Mouse (Mus musculus) right cerebral cortex, adult 18-20 months (tissue): ENCODE data around the gene Olfr429.
"Not testable (repeated sequence)": the region's sequence is repeated elsewhere in the genome, so short reads cannot be mapped to it uniquely, and the experiment has no call there.

Experiments
- DNase-seq: peaks from one replicate; pipeline ENCODE4 v3.0.0; 2022; ENCODE audit warnings: mixed read lengths

Gene Olfr429

DNA sequence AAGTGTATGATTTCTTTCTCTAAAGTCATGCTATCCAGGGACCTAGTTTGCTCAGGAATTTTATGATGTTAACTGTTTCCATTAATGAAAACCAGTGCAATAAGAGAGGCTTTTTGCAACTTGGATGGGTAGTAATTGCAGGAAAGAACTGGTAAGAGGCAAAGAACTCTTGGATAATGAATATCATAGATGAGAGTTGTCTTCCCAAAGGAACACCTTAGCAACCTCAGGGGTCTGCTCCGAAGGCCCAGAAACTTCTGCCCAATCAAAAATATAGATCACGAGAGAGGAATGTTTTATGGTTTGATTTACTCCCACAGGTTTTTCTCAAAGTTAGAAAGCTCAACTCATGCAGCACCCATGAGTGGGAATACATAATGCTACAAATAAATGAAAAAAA lies at the start of gene Olfr429:
Olfr429 (plus strand) TSS at position 301 of the 400 bp plus-strand sequence.
- no peak for DNase-seq

DNA sequence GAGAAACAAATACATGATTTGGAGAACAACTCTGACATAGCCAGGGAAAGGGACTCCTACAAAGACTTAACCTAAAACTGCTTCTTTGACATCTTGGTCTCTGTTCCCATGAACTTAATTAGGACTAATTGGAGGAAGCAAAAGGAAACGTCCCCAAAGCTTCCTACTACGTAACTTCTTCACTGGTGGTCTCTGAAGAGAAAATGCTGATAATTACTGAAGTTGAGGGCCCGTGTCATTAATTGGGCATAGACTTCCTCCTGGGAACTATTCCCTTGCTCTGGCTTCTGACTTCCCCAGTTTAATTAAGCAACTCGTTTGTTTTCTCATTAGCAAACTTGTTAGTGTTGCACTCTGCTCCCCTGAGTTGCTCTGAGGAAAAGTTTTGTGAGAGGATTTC lies 48.3 kb upstream of the Olfr429 start:
- DNase-seq = no peak

DNA sequence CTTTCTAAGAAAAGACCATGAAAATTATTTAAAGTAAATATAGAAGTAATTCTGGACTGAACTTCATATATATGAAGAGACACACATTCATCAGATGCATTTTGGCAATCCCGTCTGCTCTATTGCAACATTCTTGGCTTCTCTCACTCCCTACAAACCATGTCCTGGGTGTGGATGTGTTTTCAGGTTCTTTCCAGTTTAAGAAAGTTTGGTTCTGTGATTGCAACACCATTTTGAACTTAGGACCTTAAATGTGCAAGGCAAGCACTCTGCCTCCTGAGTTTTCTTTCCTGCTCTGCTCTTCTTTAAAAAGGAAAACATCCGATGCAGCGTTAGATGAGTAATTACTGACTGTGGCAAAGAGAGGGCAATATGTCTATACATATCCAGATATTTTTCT lies 45.7 kb upstream of the Olfr429 start:
- no peak for DNase-seq

DNA sequence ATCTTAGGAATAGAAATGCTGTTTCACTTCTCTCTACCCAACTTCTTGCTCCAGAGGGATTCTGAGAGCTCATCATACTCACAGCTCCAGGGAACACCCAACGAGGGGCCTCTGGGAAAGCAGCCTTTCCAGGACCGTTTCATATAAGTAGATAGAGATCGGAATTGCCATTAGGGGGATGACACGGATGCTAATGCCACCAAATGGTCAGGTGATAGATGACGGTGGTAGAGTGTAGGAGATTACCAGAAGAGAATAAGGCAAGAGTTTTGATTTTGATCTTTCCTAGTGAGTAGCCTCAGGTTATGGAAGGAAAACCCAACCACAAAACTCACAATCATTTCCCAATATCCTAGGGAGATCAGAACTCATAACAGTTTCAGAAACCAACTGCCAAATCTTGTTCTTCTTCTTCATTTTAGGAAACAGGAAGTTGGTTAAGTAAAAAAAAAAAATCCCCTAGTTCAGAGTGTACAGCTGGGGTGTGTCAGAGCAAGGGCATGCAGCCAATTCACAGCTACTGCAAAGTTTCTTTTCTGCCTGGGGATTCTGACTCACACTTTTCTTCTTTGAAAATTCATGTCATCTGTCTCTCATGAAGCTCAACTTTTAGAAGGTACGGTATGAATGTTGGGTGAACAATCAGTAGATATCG lies 43.5 kb upstream of the Olfr429 start, which contains the start of gene Olfr433:
Olfr433 (plus strand) TSS at position 183 of the 655 bp plus-strand sequence.
- peak; percentile 7 for DNase-seq

DNA sequence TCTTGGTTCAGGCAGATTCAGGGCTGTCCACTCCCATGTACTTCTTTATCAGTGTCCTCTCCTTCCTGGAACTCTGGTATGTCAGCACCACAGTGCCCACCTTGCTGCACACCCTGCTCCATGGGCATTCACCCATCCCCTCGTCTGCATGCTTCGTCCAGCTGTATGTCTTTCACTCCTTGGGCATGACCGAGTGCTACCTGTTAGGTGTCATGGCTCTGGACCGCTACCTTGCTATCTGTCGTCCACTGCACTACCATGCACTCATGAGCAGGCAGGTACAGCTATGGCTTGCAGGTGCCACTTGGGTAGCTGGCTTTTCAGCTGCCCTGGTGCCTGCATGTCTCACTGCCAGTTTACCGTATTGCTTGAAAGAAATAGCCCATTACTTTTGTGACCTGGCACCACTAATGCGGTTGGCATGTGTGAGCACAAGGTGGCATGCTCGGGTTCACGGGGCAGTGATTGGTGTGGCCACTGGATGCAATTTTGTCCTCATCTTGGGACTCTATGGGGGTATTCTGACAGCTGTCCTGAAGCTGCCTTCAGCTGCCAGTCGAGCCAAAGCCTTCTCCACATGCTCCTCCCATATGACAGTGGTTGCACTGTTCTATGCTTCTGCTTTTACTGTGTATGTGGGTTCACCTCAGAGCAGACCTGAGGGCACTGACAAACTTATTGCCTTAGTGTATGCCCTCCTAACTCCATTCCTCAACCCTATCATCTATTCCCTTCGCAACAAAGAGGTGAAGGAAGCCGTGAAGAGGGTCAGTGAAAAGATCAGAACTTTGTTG lies 41.8 kb upstream of the Olfr429 start:
- DNase-seq = not testable (repeated sequence)

DNA sequence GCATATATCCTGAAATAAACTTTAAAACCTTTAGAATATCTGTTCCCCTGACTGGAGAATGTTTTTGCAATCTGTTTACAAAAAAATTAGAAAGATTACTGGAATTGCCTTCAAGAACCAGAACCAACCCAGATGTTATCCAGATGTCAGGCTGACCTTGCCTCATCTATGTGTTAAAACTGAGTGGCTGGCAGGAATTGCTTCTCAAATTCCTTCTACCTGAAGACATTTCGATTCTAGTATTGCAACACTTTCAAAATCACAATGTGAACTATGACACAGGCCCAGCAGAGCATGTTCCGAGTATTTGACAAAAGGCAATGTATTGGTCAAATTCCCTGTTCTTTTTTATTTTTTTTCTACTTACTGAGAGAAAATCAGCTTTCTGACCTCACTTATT lies 39.7 kb upstream of the Olfr429 start:
- DNase-seq = no peak

DNA sequence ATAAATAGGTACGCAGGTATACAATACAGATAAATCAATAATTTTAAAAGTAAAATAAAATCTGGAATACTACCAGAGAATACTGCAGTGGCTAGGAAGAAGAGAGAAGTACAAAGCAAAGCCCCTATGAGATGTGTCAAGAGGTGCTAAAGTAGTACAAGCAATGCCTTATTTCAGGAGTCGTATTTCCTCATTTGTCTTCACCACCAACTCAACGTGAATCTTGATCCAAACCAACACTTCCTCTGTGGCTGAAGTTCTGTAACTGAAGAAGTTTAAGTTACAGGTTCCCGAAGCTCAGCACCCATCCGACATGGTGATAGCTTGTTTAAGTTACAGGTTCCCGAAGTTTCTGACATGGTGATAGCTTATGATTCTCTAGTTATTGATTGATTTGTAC lies 35.9 kb upstream of the Olfr429 start:
- not testable (repeated sequence) for DNase-seq

DNA sequence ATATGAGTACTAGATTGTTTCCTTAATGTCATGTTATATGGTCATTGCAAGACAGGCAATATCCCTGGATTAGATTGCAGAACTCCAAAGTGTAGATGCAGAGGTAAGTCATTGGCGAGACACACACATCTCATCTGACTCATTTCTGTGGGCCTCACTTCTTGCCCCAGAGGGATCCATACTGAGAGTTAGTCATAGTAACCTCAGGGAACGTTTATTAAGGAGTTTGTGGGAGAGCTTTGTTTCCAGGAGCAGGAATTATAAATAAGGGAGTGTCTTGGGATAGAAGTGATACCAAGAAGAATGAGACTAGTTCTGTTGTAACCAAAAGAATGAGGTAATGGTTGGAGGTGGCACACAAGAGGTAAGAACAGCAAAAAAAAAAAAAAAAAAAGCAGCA lies 35.2 kb upstream of the Olfr429 start, which contains the start of gene Olfr432:
Olfr432 (plus strand) TSS at position 313 of the 400 bp plus-strand sequence.
- no peak for DNase-seq

DNA sequence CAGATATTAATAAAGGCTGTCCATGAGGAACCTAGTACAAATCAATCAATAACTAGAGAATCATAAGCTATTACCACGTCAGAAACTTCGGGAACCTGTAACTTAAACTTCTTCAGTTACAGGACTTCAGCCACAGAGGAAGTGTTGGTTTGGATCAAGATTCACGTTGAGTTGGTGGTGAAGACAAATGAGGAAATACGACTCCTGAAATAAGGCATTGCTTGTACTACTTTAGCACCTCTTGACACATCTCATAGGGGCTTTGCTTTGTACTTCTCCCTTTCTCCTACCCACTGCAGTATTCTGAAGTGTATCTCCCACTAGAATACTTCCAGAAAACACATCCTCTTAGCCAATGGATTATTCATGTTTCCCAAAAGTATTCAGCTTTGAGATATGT lies 34.8 kb upstream of the Olfr429 start:
- not testable (repeated sequence) for DNase-seq

DNA sequence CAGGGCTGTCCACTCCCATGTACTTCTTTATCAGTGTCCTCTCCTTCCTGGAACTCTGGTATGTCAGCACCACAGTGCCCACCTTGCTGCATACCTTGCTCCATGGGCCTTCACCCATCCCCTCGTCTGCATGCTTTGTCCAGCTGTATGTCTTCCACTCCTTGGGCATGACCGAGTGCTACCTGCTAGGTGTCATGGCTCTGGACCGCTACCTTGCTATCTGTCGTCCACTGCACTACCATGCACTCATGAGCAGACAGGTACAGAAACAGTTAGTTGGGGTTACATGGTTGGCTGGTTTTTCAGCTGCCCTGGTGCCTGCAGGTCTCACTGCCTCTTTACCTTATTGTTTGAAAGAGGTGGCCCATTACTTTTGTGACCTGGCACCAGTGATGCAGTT lies 33.6 kb upstream of the Olfr429 start:
- no peak for DNase-seq

DNA sequence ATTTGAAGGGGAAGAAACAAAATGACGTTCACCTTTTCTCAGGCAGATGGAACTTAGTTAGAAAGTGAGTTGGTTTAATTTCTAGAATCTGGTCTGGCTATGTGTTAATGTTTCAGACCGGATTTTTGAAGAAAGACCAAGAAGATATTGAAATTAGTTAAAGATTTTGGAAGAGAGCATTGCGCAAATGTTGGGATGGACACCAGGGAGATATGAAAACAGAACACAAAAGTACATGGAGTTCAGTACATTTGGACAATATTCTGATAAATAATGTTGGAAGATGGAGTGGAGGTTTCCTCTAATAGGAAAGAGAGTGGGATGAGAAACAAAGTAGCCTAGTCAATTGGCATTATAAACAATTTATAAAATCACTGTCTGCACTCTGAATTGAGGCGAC lies 32.6 kb upstream of the Olfr429 start:
- no peak for DNase-seq

DNA sequence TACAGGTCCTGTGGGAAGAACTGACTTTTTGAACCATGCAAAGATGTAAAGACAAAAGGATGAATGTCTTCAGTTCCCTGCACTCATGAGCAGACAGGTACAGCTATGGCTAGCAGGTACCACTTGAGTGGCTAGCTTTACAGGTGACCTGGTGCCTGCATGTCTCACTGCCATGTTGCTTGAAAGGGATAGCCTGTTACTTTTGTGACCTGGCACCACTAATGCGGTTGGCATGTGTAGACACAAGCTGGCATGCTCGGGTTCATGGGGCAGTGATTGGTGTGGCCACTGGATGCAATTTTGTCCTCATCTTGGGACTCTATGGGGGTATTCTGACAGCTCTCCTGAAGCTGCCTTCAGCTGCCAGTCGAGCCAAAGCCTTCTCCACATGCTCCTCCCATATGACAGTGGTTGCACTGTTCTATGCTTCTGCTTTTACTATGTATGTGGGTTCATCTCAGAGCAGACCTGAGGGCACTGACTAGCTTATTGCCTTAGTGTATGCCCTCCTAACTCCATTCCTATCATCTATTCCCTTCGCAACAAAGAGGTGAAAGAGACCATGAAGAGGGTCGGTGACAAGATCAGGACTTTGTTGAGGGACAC lies 32.1 kb upstream of the Olfr429 start:
- no peak for DNase-seq

DNA sequence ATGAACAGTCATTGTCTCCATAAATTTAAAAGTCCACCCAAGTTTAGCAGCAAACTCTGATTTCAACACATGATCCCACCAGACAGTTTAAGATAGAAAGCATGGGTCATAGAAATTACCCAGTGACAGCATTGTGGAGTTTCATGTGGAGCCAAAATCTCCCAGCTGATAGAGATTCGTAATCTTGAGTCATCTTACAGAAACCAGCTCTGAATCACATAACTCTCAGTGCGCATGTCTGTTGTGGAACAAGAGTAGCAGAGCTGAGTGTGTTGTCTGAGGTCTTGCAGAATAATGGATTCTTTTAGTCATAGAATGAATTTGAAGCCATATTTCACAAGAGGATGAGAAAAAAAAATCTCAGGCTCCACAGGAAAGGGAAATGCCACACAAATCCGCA lies 31.1 kb upstream of the Olfr429 start:
- DNase-seq = no peak

DNA sequence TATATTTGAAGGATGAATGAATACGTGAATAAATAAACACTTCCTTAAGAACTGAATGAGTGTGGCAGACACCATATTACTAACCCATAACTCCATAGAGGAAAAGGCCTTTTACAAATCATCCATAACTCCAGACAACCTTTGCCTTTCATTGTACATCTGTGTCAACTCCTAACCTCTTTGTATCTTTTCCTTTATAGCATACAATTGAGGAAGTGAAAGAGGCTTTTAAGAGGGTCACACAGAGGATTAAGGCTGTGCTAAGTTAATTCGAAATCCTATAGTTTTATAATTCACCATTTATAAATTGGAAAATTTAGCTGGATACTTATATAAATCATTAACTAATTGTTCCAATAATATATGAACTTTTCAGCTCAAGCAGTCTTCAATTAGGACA lies 28.9 kb upstream of the Olfr429 start:
- DNase-seq = no peak

DNA sequence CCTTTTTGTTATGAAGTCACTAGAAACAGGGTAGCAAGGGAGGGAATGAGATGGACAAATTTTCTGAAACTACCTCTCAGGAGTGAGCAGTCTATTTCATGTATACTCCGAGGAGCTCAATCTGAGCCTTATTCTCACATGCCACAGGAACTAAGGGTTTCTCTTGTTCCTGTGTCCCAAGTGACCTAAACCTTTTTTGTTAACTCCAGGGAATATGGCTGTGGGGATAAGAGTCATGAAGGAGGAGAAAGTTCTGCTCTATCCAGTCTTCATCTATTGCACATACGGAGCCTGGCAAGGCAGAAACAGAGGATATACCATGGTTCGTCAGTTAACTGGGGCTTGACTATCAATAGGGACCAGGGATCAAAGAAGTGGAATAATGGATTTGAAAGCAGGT lies 17.8 kb upstream of the Olfr429 start, which contains the start of gene Olfr430:
Olfr430 (plus strand) TSS at position 301 of the 400 bp plus-strand sequence.
- DNase-seq = no peak

DNA sequence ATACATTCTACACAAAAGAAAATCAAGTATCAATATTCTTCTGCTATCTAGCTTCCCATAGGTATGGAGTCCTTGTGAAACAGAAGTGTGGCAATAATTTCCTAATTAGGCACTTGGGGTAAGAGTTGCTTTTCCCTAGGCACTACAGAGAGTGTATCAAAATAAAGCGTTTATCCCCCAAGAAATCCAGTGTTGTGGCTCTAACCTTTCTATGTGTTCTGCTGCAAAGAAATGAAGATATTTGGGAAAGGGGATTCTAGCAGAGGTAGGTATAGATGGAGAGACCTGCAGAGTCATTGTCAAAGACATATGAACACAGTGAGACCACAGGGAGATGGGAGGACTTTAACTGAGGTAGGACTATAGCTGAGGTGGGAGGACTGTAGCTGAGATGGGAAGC lies 12.5 kb downstream of the Olfr429 start, which contains the start of gene Olfr427:
Olfr427 (plus strand) TSS at position 301 of the 400 bp plus-strand sequence.
- no peak for DNase-seq

DNA sequence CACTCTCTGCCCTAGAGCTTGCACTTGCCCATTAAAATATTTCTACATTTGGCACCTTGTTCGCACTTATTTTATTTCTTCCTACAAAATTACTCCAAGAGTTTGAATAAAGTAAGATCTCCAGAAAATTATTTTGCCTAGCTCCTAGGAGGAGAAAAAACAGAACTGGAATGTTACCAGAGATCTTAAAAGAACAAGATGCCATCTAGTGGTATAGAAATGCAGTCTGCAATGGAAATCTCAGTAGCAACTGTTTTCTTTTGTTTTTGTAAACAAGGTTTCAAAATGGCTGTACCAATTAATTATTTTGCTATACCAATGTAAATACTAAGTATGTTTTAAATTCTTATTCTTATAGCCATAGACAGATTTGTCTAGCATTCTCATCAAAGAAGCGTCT lies 19.6 kb downstream of the Olfr429 start:
- no peak for DNase-seq

DNA sequence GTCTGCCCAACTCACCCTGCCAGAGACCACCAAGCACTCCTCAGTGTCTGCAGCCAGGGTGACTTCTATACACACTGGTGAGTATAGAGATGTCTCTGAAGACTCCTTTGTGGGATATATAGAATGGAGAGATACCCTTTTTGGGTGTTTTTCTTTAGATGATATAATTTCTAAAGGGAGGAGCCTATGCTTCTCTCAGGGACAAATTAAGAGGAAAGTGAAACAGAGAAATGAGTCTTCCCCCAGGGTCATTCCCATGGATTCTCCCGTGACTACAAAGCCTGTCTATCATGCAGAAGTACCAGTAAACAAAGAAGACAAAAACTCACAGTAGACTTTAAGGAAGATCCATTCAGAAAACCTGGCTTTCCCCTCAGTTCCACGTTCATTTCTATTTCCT lies 36.9 kb downstream of the Olfr429 start, which contains the start of gene Olfr231:
Olfr231 (minus strand) TSS at position 101 of the 400 bp plus-strand sequence.
- no peak for DNase-seq

DNA sequence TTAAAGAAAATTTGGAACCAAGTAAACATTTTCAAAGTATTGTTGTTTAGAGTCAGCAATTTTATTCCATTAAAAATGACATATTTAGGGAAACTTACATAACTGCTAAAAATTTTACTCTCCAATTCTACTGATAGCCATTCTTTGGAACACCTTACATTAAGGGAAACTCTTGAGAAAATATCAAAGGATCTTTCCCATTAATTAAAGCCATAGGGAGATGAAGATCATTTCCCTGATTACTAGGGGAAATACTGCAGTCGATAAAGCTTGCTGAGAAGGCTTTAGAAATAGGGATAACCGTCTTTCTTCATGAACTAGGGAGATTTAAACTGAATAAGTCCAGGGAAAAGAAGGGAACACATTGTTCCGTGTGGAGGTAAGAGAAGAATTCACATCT lies 47.1 kb downstream of the Olfr429 start, which contains the start of gene Olfr424:
Olfr424 (plus strand) TSS at position 301 of the 400 bp plus-strand sequence.
- DNase-seq = no peak

DNA sequence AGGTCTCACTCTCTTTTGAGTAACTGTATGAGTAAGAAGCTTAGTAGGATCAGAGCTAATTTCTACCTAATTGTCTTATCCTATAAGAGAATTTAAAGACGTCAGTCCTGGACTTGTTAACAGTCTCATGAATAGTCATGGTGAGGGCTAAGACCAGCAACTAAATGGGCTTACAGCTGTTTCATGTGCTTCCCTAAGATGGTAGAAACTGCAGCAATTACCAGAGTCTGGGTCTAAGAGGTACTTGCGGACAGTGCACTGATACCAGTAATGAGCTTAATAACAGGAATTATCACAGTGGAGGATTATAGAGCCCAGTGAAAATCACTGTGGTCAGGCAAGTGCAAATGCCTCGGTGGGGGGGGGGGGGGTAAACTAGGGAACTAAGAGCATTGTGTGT lies 47.9 kb downstream of the Olfr429 start:
- no peak for DNase-seq
